Mouse (Mus musculus): ENCODE data around the gene Tacstd2.

DNA sequence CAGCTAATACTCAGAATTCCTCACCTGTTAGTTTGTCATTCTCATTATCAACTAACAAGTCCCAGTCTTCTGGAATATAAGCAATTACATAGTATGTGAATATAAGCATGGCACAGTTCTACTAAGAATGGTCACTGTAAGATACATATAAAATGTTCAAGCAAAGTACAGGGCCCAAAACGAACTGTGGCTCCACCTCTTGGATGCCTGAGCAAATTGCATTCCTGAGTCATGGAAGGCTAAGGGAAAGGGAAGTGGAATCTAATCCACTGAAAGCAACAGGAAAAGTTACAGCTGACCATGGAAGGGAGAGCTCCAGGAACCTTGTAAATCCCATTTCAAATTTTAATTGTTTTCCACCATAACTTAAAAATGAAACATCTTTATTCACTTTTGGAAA is 14.0 kb upstream of the Tacstd2 start:
- TF ChIP-seq CTCF (IDR thresholded peaks at IDR 0.05) (peak; percentile 35), EP300 (IDR thresholded peaks at IDR 0.05; ENCODE audit: insufficient read depth, low read depth, low read length) (no peak), POLR2A (IDR thresholded peaks at IDR 0.05; ENCODE audit: insufficient read depth, low read depth, low read length) (no peak)

Measured in heart, adult 2 months (tissue).